Mouse (Mus musculus) forebrain, embryonic 10.5 days (tissue): ENCODE results near the gene Gpr61. TPM values are rescaled to one million over a fixed set of nuclear protein-coding genes. Genes with fewer than 3 reads are reported as not detected.

Experiments
- DNase-seq: peaks from one replicate; pipeline ENCODE4 v3.0.0-alpha.2; 2017; ENCODE audit warnings: low spot score; ENCODE audit errors: extremely low spot score
- H3K27ac ChIP-seq: fragments of 300-500 bp; sonication (generic); 2 replicates; pipeline ENCODE4 v1.5.1; 2016; ENCODE audit warnings: mild to moderate bottlenecking
- H3K27me3 ChIP-seq: fragments of 300-500 bp; sonication (generic); 2 replicates; pipeline ENCODE4 v1.6.1; 2016; ENCODE audit warnings: mild to moderate bottlenecking; ENCODE audit not compliant: poor library complexity, severe bottlenecking
- H3K36me3 ChIP-seq: fragments of 300-500 bp; sonication (generic); replicated peaks from 2 replicates; pipeline ENCODE4 v1.6.1; 2016; ENCODE audit warnings: mild to moderate bottlenecking, moderate library complexity
- H3K4me1 ChIP-seq: fragments of 300-500 bp; sonication (generic); 2 replicates; pipeline ENCODE4 v1.6.1; 2016
- H3K4me3 ChIP-seq: fragments of 300-500 bp; sonication (generic); 2 replicates; pipeline ENCODE4 v1.5.1; 2016; ENCODE audit warnings: mild to moderate bottlenecking, moderate library complexity
- H3K9me3 ChIP-seq: fragments of 300-500 bp; sonication (generic); 2 replicates; pipeline ENCODE4 v1.6.1; 2016; ENCODE audit warnings: mild to moderate bottlenecking, moderate library complexity
- WGBS: fragments of 180-500 bp; shearing (Covaris S2); methylation state at CpG from one replicate; pipeline ENCODE4 v1.1.7; 2016; 5-methylcytosine and 5-hydroxymethylcytosine counted together
- polyA plus RNA-seq: library from polyadenylated mRNA; unstranded; fragments of >200 nt; fragmentation: Nextera tagmentation; extraction: Ambion mirVana; gene quantifications from 2 replicates; pipeline ENCODE4 v1.2.1, GENCODE M21; 2016

Gpr61 gene
- polyA plus RNA-seq, 1 experiment from 2014 or later = 0.15 TPM

DNA sequence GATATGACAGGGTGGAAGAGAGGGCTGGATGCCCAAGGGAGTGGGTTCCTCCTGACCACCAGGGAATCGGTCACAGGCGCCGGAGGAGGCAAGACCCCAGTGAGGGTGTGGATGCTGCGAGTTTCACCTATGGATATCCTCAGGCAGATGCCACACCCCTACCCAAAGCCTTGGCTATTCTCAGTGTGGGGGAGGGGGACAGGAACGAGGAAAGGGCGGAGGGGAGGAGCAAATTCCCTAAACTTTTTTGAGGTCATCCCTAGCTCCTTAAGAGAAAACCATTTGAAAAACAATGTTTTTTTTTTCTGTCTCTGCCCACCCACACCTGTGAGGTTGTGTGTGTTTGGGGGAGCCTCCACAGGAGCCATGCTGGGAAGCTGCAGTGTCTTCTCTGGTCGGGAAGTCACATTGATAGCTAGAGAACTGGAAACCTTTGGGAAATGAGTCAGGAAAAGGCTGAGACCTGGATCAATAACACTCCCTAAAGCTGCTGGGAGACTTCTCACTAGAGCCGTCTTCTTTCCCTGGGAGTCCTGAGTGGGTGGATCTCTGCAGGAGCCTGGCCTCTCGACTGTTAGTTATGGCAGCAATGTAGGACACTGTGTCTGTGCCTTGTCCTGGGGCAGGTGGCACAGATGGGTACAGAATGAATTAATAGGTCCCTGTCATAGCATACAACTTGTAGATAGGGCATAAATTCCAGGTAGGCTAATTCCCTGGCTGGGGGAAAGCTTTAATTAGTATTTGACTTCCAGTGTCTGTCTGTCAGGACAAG, 34.2 kb upstream of the Gpr61 start:
- no peak for DNase-seq
- no peak overlapping the region for H3K27ac ChIP-seq
- H3K27me3 ChIP-seq = peaks cover 38% of the 10 kb centered on the region
- 76% methylated on average over 9 of the region's 9 CpGs for WGBS
- peaks cover 16% of the 10 kb centered on the region for H3K36me3 ChIP-seq
- H3K4me3 ChIP-seq = no peak overlapping the region
- H3K4me1 ChIP-seq = peaks cover 30% of the 10 kb centered on the region
- no peaks in the 10 kb centered on the region for H3K9me3 ChIP-seq

DNA sequence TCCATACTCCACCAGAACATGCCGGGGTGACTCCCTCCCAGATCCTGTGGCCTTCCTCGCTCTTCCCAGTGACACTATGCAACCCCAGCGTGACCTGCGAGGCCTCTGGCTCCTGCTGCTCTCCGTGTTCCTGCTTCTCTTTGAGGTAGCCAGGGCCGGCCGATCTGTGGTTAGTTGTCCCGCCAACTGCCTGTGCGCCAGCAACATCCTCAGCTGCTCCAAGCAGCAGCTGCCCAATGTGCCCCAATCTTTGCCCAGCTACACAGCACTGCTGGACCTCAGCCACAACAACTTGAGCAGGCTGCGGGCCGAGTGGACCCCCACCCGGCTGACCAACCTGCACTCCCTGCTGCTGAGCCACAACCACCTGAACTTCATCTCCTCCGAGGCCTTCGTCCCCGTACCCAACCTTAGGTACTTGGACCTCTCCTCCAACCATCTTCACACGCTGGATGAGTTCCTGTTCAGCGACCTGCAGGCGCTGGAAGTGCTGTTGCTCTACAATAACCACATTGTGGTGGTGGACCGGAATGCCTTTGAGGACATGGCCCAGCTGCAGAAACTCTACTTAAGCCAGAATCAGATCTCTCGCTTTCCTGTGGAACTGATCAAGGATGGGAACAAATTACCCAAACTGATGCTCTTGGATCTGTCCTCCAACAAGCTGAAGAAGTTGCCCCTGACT, 32.6 kb upstream of the Gpr61 start:
- H3K27ac ChIP-seq = no peak overlapping the region; the same call in 1 of the 2 replicates
- H3K4me1 ChIP-seq = peaks cover 30% of the 10 kb centered on the region
- no peaks in the 10 kb centered on the region for H3K9me3 ChIP-seq
- H3K27me3 ChIP-seq = peaks cover 38% of the 10 kb centered on the region
- 63% methylated on average over 20 of the region's 20 CpGs for WGBS
- DNase-seq = no peak
- H3K4me3 ChIP-seq = peak overlapping the region; percentile 88
- peaks cover 16% of the 10 kb centered on the region for H3K36me3 ChIP-seq

- Histone ChIP-seq H3K36me3 (peaks cover 16% of the 10 kb centered on the region), H3K9me3 (no peaks in the 10 kb centered on the region), H3K4me1 (peaks cover 30% of the 10 kb centered on the region), H3K27ac (peak within 1 kb of the TSS; percentile 87), H3K27me3 (peaks cover 38% of the 10 kb centered on the region), H3K4me3 (peak within 1 kb of the TSS; percentile 88)
- WGBS = 1% methylated on average over 100 of the region's 100 CpGs
- DNase-seq = no peak
Measured at GRCm38 (mm10) chr3:108186098-108187047, 31.7 kb upstream of the Gpr61 start, which contains the start of gene Amigo1. Gene Amigo1 (plus strand): TSS chr3:108186335.

GRCm38 (mm10) chr3:108185460-108186097, 30.9 kb upstream of the Gpr61 start:
- Histone ChIP-seq H3K27ac (peak overlapping the region; percentile 57; the same call in 1 of the 2 replicates), H3K4me3 (peak overlapping the region; percentile 88), H3K4me1 (peaks cover 30% of the 10 kb centered on the region), H3K36me3 (peaks cover 16% of the 10 kb centered on the region), H3K27me3 (peaks cover 38% of the 10 kb centered on the region), H3K9me3 (no peaks in the 10 kb centered on the region)
- no peak for DNase-seq
- WGBS = 3% methylated on average over 16 of the region's 16 CpGs

- Histone ChIP-seq H3K9me3 (no peaks in the 10 kb centered on the region), H3K36me3 (peaks cover 11% of the 10 kb centered on the region), H3K4me1 (peaks cover 26% of the 10 kb centered on the region), H3K27ac (no peak overlapping the region), H3K27me3 (peaks cover 38% of the 10 kb centered on the region), H3K4me3 (no peak overlapping the region)
- 85% methylated on average over 3 of the region's 3 CpGs for WGBS
- no peak for DNase-seq
Measured at GRCm38 (mm10) chr3:108184742-108185141, 30.1 kb upstream of the Gpr61 start.

DNA sequence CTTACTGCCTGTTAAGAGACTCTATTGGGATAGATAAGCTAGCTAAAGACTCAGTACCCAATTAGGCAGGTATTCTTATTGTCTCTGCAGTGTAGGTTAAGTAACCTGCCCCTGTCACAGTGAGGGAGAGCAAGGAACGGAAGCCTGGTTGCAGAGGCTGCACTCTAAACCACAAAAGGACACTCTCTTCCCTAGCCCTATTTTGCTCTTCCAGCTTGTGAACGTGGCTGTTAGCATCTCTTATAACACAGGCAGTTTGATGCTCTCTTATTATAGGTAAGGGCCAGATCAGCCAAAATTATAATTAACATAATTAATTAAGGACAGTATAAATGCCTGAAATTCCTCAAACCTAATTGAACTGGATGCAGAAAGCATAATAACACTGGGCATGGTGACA, 25.8 kb upstream of the Gpr61 start:
- no peak for DNase-seq
- Histone ChIP-seq H3K36me3 (no peaks in the 10 kb centered on the region), H3K4me1 (peaks cover 9% of the 10 kb centered on the region), H3K9me3 (no peaks in the 10 kb centered on the region), H3K27me3 (peaks cover 13% of the 10 kb centered on the region), H3K27ac (no peak overlapping the region), H3K4me3 (no peak overlapping the region)
- WGBS = 46% methylated on average over 2 of the region's 2 CpGs

GRCm38 (mm10) chr3:108178756-108179715, 24.4 kb upstream of the Gpr61 start:
- 86% methylated on average over 7 of the region's 7 CpGs for WGBS
- DNase-seq = no peak
- no peak overlapping the region for H3K4me3 ChIP-seq
- no peaks in the 10 kb centered on the region for H3K9me3 ChIP-seq
- peaks cover 21% of the 10 kb centered on the region for H3K4me1 ChIP-seq
- peaks cover 2% of the 10 kb centered on the region; the same call in 1 of the 2 replicates for H3K27me3 ChIP-seq
- H3K27ac ChIP-seq = no peak overlapping the region
- H3K36me3 ChIP-seq = no peaks in the 10 kb centered on the region

DNA sequence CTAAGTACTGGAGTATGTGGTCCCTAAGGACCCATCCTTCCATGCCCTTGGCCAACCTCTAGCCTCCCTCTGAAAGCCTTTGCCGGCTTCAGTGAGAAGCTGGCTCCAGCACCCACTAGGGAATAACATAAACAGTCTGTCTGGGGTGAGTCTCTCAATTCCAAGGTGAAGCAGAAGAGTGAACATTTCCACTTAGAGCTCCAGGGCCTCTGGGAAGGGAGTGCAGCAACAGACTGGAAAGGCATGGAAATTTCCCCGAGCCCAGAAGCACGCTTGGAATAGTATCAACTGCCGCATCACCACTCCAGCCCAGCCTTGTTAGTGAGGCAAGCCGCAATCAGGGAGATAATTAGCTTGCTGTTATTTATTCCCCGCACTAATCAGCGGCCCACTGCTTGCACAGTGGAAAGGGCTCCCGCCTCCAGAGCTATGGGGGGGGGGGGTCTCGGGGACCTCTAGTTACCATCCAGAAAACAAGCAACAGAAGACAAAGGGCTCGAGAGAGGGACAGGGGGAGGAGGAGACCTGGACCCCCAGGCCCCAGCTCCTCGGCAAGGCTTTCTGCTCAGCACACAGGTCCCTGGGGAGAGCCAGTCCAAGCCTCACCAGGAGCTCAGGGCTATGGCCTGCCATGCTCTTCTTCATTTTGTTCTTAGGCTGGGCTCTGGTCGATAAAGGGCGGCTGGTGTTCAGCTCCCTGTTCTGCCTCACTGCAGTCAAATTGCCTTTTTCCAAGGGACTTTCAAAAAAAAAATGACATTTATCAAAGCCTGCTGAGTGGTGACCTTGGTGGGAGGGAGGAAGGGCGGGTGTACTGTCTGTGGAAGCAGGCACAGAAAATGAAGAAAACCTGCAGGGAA, 20.2 kb upstream of the Gpr61 start:
- 27% methylated on average over 14 of the region's 14 CpGs for WGBS
- Histone ChIP-seq H3K9me3 (no peaks in the 10 kb centered on the region), H3K36me3 (no peaks in the 10 kb centered on the region), H3K27ac (peak overlapping the region; percentile 82), H3K27me3 (peaks cover 14% of the 10 kb centered on the region; the same call in 1 of the 2 replicates), H3K4me1 (peaks cover 22% of the 10 kb centered on the region), H3K4me3 (peak overlapping the region; percentile 17)
- peak; percentile 32 for DNase-seq

DNA sequence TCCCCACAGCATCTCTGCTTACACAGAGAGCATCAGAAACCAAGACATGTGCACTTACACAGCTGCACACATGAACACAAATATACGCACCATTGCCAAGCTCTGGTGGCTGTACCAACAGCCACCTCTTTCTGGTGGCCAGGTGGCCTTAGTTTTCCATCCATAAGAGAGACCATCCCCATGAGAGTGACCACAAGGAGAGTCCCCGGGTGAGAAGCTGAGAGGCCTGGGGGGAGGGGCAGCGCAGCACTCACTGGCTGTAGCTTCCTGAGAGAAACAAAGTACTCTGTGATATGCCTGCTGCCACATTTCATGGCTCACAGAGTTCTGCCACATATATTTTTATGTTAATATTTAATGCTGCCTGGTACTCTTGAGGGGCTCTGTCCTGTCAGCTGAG, 14.5 kb upstream of the Gpr61 start:
- Histone ChIP-seq H3K4me3 (no peak overlapping the region), H3K27ac (peak overlapping the region; percentile 60), H3K9me3 (no peaks in the 10 kb centered on the region), H3K4me1 (peaks cover 53% of the 10 kb centered on the region), H3K36me3 (no peaks in the 10 kb centered on the region), H3K27me3 (peaks cover 48% of the 10 kb centered on the region)
- 38% methylated on average over 3 of the region's 3 CpGs for WGBS
- DNase-seq = no peak

- Histone ChIP-seq H3K4me1 (peaks cover 50% of the 10 kb centered on the region), H3K27ac (peak overlapping the region; percentile 77)
- DNase-seq = peak; percentile 26
Measured at GRCm38 (mm10) chr3:108167499-108167898, 12.8 kb upstream of the Gpr61 start.

More at GRCm38 (mm10) chr3:108167499-108167898, 12.8 kb upstream of the Gpr61 start:
- Histone ChIP-seq H3K9me3 (no peaks in the 10 kb centered on the region), H3K4me3 (no peak overlapping the region; the same call in 1 of the 2 replicates), H3K27me3 (peaks cover 46% of the 10 kb centered on the region), H3K36me3 (no peaks in the 10 kb centered on the region)
- 48% methylated on average over 14 of the region's 14 CpGs for WGBS
